Mouse (Mus musculus): Measurements from ENCODE around the gene Serf2.
"Not testable (repeated sequence)": the region's sequence is repeated elsewhere in the genome, so short reads cannot be mapped to it uniquely, and the experiment has no call there.

DNA sequence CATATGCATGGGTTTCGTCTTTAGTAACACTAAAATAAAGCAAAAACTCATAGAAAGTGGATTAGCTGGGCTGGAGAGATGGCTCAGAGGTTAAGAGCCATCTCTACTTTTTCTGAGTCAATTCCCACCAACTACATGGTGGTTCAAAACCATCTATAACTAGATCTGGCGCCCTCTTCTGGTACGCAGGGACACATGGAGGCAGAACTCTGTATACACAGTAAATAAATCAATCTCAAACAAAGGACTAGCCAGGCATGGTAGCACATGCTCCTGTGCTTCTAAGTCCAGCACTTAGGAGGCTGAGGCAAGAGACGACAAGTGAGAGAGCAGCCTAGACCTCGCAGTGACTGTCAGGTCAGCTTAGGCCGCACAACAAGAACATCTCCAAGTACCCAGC lies 52.6 kb downstream of the Serf2 start:
- not testable (repeated sequence) for TF ChIP-seq CTCF (IDR thresholded peaks at IDR 0.05; ENCODE audit: low read depth, low read length); POLR2A (IDR thresholded peaks at IDR 0.05; ENCODE audit: borderline replicate concordance, low read depth, low read length)

Data from bone marrow macrophage, adult 2 months (primary cell).